ENCODE assay signal across 22 mouse cellular contexts in the genomic region with DNA sequence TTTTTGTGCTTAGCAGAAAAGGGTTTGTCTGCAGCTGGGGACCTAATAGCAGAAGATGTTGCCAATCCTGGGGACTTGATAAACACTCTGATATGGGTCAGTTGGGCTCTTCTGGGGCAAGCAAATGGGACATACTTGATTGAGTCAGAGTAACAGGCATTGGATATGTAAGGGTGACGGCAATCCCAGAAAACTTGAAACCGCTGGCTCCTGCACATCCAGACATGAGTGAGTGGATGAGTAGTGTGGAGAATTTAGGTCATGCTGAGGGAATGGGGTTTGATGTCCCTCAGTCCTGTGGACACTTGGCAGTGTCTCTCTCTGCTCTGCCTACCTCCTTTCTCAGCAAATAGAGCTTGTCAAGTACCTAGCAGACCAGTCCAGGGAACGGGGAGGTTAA.
"Had no signal": no experiment of that assay in that cellular context is flagged by ENCODE, and none has a peak within 500 bp of the region (broad histone marks: within the 10 kb centered on the region; RNA-seq: fewer than 3 reads in every experiment).

No protein-coding gene starts in this region.

- H3K4me3 ChIP-seq: heart, adult 2 months; heart, embryonic 10.5 days; heart, embryonic 12.5 days; hindbrain, embryonic 10.5 days; hindbrain, embryonic 12.5 days; intestine, embryonic 15.5 days; layer of hippocampus, adult 2 months; left cerebral cortex, adult 2 months; limb, embryonic 10.5 days; limb, embryonic 12.5 days; liver, embryonic 13.5 days; liver, embryonic 15.5 days had no signal

- DNase-seq: gastrocnemius, postnatal 10 days; heart, adult 2 months; heart, postnatal 10 days; heart, postnatal 4 days; kidney, adult 18-20 months; kidney, adult 8-10 months; kidney, postnatal 10 days; kidney, postnatal 25 days; kidney, postnatal 4 days; liver; liver, embryonic 13.5 days had no signal

- H3K27ac ChIP-seq: heart, adult 2 months; heart, embryonic 10.5 days; hindbrain, embryonic 10.5 days; hindbrain, embryonic 12.5 days; hindbrain, embryonic 14.5 days; intestine, embryonic 15.5 days; layer of hippocampus, adult 2 months; left cerebral cortex, adult 2 months; limb, embryonic 10.5 days; limb, embryonic 12.5 days; liver, embryonic 13.5 days; liver, embryonic 15.5 days had no signal
